Mouse (Mus musculus) lung, postnatal 0 days (tissue): Measurements from ENCODE around the gene Togaram2. TPM values are rescaled to one million over a fixed set of nuclear protein-coding genes. Genes with fewer than 3 reads are reported as not detected.

Source experiments
- ATAC-seq: fragments of 200-750 bp; cut with Nextera tagmentation; 2 replicates; pipeline ENCODE4 v1.8.0; 2017; ENCODE audit warnings: moderate library complexity
- DNase-seq: peaks from one replicate; pipeline ENCODE4 v3.0.0-alpha.2; 2016; ENCODE audit warnings: low spot score
- H3K27ac ChIP-seq: fragments of 300-500 bp; sonication (generic); 2 replicates; pipeline ENCODE4 v1.5.1; 2014; ENCODE audit warnings: antibody characterized with exemption, mild to moderate bottlenecking, low read length, mixed read lengths
- H3K27me3 ChIP-seq: fragments of 300-500 bp; sonication (generic); replicated peaks from 2 replicates; pipeline ENCODE4 v1.6.1; 2014; ENCODE audit warnings: low read length, mixed read lengths; ENCODE audit not compliant: insufficient read depth
- H3K36me3 ChIP-seq: fragments of 300-500 bp; sonication (generic); 2 replicates; pipeline ENCODE4 v1.6.1; 2014; ENCODE audit warnings: low read length, mixed read lengths; ENCODE audit not compliant: insufficient read depth
- H3K4me1 ChIP-seq: fragments of 300-500 bp; sonication (generic); 2 replicates; pipeline ENCODE4 v1.6.1; 2014; ENCODE audit warnings: antibody characterized with exemption, low read depth, low read length, mixed read lengths; ENCODE audit not compliant: insufficient read depth
- H3K4me2 ChIP-seq: fragments of 300-500 bp; sonication (generic); replicated peaks from 2 replicates; pipeline ENCODE4 v1.6.1; 2014; ENCODE audit warnings: low read depth, mild to moderate bottlenecking, low read length, moderate library complexity, mixed read lengths
- H3K4me3 ChIP-seq: fragments of 300-500 bp; sonication (generic); 2 replicates; pipeline ENCODE4 v1.5.1; 2014; ENCODE audit warnings: low read depth, low read length
- H3K9ac ChIP-seq: fragments of 300-500 bp; sonication (generic); replicated peaks from 2 replicates; pipeline ENCODE4 v1.6.1; 2014; ENCODE audit warnings: low read depth, mild to moderate bottlenecking
- H3K9me3 ChIP-seq: fragments of 300-500 bp; sonication (generic); 2 replicates; pipeline ENCODE4 v1.6.1; 2016; ENCODE audit warnings: low read length, mixed read lengths
- CTCF ChIP-seq: IDR thresholded peaks from 2 replicates; pipeline ENCODE4 v1.5.1; 2016; ENCODE audit warnings: antibody characterized with exemption, mild to moderate bottlenecking
- EP300 ChIP-seq: IDR thresholded peaks from 2 replicates; pipeline ENCODE4 v1.6.1; 2016; ENCODE audit warnings: antibody characterized with exemption, mild to moderate bottlenecking, control low read depth
- WGBS: fragments of 180-500 bp; shearing (Covaris S2); extraction: QIAGEN DNeasy Blood & Tissue Kit; methylation state at CpG from one replicate; pipeline ENCODE4 v1.1.7; 2014; 5-methylcytosine and 5-hydroxymethylcytosine counted together
- polyA plus RNA-seq: library from polyadenylated mRNA; unstranded; fragments of >200 nt; fragmentation: Nextera tagmentation; extraction: Ambion mirVana; gene quantifications from 2 replicates; pipeline ENCODE4 v1.2.1, GENCODE M21; 2015

Togaram2 gene
- polyA plus RNA-seq, 1 experiment from 2014 or later, result 6.3 TPM

GRCm38 (mm10) chr17:71669511-71669910 lies 3.5 kb upstream of the Togaram2 start:
- no peak for ATAC-seq
- 0 out of 2 replicates have a peak, but pooled peaks cover 5% of the 10 kb centered on the region for H3K4me1 ChIP-seq
- WGBS, result 76% methylated on average over 5 of the region's 5 CpGs

GRCm38 (mm10) chr17:71671840-71672546 lies 1.1 kb upstream of the Togaram2 start:
- 0 out of 2 replicates have a peak, but pooled peaks cover 5% of the 10 kb centered on the region for H3K4me1 ChIP-seq
- no peaks in the 10 kb centered on the region for H3K36me3 ChIP-seq
- DNase-seq, result peak; percentile 74
- no peaks in the 10 kb centered on the region for H3K27me3 ChIP-seq
- H3K9ac ChIP-seq, result no peak overlapping the region
- TF ChIP-seq CTCF, result peak; percentile 71
- no peak for TF ChIP-seq EP300
- 0 out of 2 replicates have a peak, but pooled peaks have one; percentile 23 for ATAC-seq
- 31% methylated on average over 17 of the region's 17 CpGs for WGBS
- no peak overlapping the region for H3K4me3 ChIP-seq
- no peak overlapping the region for H3K27ac ChIP-seq
- H3K4me2 ChIP-seq, result 0 out of 2 replicates have a peak overlapping the region, but pooled peaks have one; percentile 11
- no peaks in the 10 kb centered on the region for H3K9me3 ChIP-seq

More at GRCm38 (mm10) chr17:71669511-71669910, 3.5 kb upstream of the Togaram2 start:
- no peak overlapping the region for H3K27ac ChIP-seq
- H3K36me3 ChIP-seq, result no peaks in the 10 kb centered on the region
- TF ChIP-seq EP300, result no peak
- peak; percentile 37 for TF ChIP-seq CTCF
- DNase-seq, result no peak
- H3K4me3 ChIP-seq, result no peak overlapping the region
- no peaks in the 10 kb centered on the region for H3K9me3 ChIP-seq
- no peak overlapping the region for H3K9ac ChIP-seq
- H3K27me3 ChIP-seq, result no peaks in the 10 kb centered on the region
- no peak overlapping the region for H3K4me2 ChIP-seq

DNA sequence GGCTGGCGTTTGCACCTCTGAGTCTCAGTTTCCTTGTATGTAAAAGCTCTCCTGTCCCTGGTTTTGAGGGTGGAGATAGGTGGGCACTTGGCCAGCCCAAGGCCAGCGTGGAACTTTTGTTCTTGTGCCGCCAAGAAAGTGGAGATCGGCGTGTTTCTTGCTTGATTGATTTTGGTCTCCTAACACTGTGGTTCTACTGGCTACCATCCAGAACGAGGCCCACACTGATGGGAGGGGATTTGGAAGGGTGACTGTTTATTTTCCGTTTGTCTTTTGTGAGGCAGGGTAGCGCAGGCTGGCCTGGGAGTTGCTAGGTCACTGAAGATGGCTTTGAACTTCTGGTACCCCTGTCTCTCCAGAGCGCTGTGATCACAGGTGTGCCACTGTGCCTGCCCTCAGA lies 875 bp downstream of the Togaram2 start:
- TF ChIP-seq CTCF, result no peak
- TF ChIP-seq EP300, result no peak
- H3K9ac ChIP-seq, result no peak overlapping the region
- H3K9me3 ChIP-seq, result no peaks in the 10 kb centered on the region
- no peaks in the 10 kb centered on the region for H3K36me3 ChIP-seq
- no peak overlapping the region for H3K4me2 ChIP-seq
- 0 out of 2 replicates have a peak, but pooled peaks cover 5% of the 10 kb centered on the region for H3K4me1 ChIP-seq
- H3K4me3 ChIP-seq, result no peak overlapping the region
- DNase-seq, result no peak
- no peak overlapping the region for H3K27ac ChIP-seq
- no peaks in the 10 kb centered on the region for H3K27me3 ChIP-seq
- no peak for ATAC-seq
- WGBS, result 40% methylated on average over 9 of the region's 9 CpGs

DNA sequence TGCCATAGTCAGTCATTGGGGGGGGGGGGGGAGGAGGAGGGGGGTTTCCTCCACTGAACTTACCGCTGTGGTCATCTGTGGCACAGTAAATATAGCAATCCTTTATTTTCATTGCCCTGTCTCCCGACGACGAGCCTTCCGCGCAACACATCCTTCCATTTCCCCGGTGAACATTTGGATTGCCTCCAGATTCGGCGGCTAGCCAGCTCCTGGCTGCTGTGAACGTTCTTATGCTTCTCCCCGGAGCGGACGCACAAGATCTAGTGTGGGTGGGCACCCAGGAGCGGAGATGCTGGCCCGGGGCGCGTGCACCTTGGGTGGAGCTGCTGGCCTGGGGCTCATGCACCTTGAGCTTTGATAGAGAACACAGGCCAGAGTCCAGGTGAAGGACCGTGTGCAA lies 1.8 kb downstream of the Togaram2 start:
- Histone ChIP-seq H3K4me1 (0 out of 2 replicates have a peak, but pooled peaks cover 5% of the 10 kb centered on the region), H3K9me3 (no peaks in the 10 kb centered on the region), H3K4me3 (no peak overlapping the region), H3K27me3 (no peaks in the 10 kb centered on the region), H3K4me2 (no peak overlapping the region), H3K27ac (no peak overlapping the region), H3K36me3 (no peaks in the 10 kb centered on the region), H3K9ac (no peak overlapping the region)
- WGBS, result 54% methylated on average over 18 of the region's 18 CpGs
- TF ChIP-seq CTCF (no peak), EP300 (no peak)
- ATAC-seq, result no peak
- DNase-seq, result no peak

DNA sequence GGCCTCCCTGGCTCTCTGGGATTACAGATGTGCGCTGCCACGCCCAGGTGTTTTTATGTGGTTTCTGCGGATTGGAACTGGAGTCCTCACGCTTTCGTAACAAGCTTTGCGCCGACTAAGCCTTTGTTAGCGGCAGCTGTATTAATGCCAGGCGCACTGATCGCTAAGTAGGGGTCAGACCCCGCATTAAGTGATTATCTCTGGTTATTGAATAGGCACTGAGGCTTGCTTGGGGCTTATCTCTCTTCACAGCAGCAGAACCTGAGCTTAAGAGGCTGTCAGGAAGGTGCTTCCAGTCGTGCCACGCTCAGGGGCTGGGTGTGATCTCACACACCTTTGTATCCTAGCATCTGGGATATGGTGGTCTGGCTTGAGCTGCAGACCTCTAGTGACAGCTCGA lies 8.6 kb downstream of the Togaram2 start:
- Histone ChIP-seq H3K4me3 (no peak overlapping the region), H3K27me3 (no peaks in the 10 kb centered on the region), H3K27ac (no peak overlapping the region), H3K4me2 (no peak overlapping the region), H3K4me1 (no peaks in the 10 kb centered on the region), H3K9me3 (no peaks in the 10 kb centered on the region), H3K9ac (no peak overlapping the region), H3K36me3 (no peaks in the 10 kb centered on the region)
- DNase-seq (no peak), ATAC-seq (no peak)
- WGBS, result 80% methylated on average over 14 of the region's 14 CpGs
- TF ChIP-seq CTCF (no peak), EP300 (no peak)

DNA sequence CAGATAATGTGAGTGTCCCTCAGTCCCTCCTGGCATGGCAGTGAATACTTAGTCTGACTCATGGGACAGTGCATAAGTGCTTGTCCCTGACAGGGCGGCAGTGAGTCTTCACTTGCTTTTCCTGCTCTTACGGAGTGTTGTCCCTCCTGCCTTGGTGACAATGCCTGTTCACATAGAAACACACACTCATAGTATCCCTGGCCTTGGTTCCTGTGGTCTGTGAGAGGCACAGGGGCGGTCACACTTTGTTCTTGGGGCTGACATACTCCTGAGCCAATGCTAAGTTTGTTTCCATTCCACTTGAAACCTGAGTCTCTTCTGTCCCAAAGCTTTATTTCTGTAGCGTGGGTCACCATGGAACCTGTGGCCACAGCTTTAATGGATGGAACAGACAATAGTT lies 9.3 kb downstream of the Togaram2 start:
- H3K4me2 ChIP-seq, result no peak overlapping the region
- TF ChIP-seq CTCF, result no peak
- peak; percentile 53 for TF ChIP-seq EP300
- no peak overlapping the region for H3K27ac ChIP-seq
- 60% methylated on average over 4 of the region's 4 CpGs for WGBS
- no peaks in the 10 kb centered on the region for H3K9me3 ChIP-seq
- peak; percentile 75 for ATAC-seq
- H3K4me3 ChIP-seq, result no peak overlapping the region
- H3K36me3 ChIP-seq, result no peaks in the 10 kb centered on the region
- H3K9ac ChIP-seq, result no peak overlapping the region
- H3K4me1 ChIP-seq, result no peaks in the 10 kb centered on the region
- DNase-seq, result peak; percentile 65
- H3K27me3 ChIP-seq, result no peaks in the 10 kb centered on the region
